Mouse (Mus musculus): ENCODE measurements at regions not wholly inside any gene's neighbourhood (a gene's known extent, or its start where the extent isn't known, plus 50 kb on each side); places are given as distances from the start of the nearest gene placed in this dataset.

- Histone ChIP-seq H3K27ac (no peak overlapping the region), H3K4me3 (no peak overlapping the region)
- no peak for TF ChIP-seq CTCF (conservative IDR thresholded peaks at IDR 0.05)
- DNase-seq (ENCODE audit: low spot score in 2 of 2) = no peak
Measured at GRCm38 (mm10) chr4:21616116-21616515, 69.6 kb downstream of the Prdm13 start.

GRCm38 (mm10) chr4:21614429-21614828 is 71.3 kb downstream of the Prdm13 start:
- Histone ChIP-seq H3K4me3 (no peak overlapping the region), H3K27ac (no peak overlapping the region)
- TF ChIP-seq CTCF (conservative IDR thresholded peaks at IDR 0.05) = no peak
- no peak for DNase-seq (ENCODE audit: low spot score in 2 of 2)

- TF ChIP-seq CTCF (conservative IDR thresholded peaks at IDR 0.05) = no peak
- Histone ChIP-seq H3K27ac (no peak overlapping the region), H3K4me3 (no peak overlapping the region)
- DNase-seq (ENCODE audit: low spot score in 2 of 2) = no peak
Measured at GRCm38 (mm10) chr4:21611531-21612282, 74.1 kb downstream of the Prdm13 start.

GRCm38 (mm10) chr4:21598024-21598423 is 87.7 kb downstream of the Prdm13 start:
- H3K27ac ChIP-seq = no peak overlapping the region
- no peak for DNase-seq (ENCODE audit: low spot score in 2 of 2)
- TF ChIP-seq CTCF (conservative IDR thresholded peaks at IDR 0.05) = peak; percentile 67

GRCm38 (mm10) chr4:21547771-21548170 is 138.0 kb downstream of the Prdm13 start:
- Histone ChIP-seq H3K4me3 (no peak overlapping the region), H3K27ac (no peak overlapping the region)
- no peak for TF ChIP-seq CTCF (conservative IDR thresholded peaks at IDR 0.05)
- DNase-seq (ENCODE audit: low spot score in 2 of 2) = no peak

More at GRCm38 (mm10) chr4:21598024-21598423, 87.7 kb downstream of the Prdm13 start:
- no peak overlapping the region for H3K4me3 ChIP-seq

- no peak overlapping the region for H3K27ac ChIP-seq
- H3K4me3 ChIP-seq = no peak overlapping the region
- no peak for DNase-seq (ENCODE audit: low spot score in 2 of 2)
- TF ChIP-seq CTCF (conservative IDR thresholded peaks at IDR 0.05) = no peak
Measured at GRCm38 (mm10) chr4:21539583-21539982, 146.2 kb downstream of the Prdm13 start.

- Histone ChIP-seq H3K27ac (no peak overlapping the region), H3K4me3 (no peak overlapping the region)
- DNase-seq (ENCODE audit: low spot score in 2 of 2) = no peak
- peak; percentile 85 for TF ChIP-seq CTCF (conservative IDR thresholded peaks at IDR 0.05)
Measured at GRCm38 (mm10) chr4:21535973-21536372, 149.8 kb downstream of the Prdm13 start.

- no peak for TF ChIP-seq CTCF (conservative IDR thresholded peaks at IDR 0.05)
- no peak for DNase-seq (ENCODE audit: low spot score in 2 of 2)
- no peak overlapping the region for H3K4me3 ChIP-seq
- no peak overlapping the region for H3K27ac ChIP-seq
Measured at GRCm38 (mm10) chr4:21532186-21532585, 153.6 kb downstream of the Prdm13 start.
